In genomic region chr2:155381643-155382331, GRCm38 (mm10) we compare ENCODE assay signal across 8 mouse cellular contexts. TPM values are rescaled to one million over a fixed set of nuclear protein-coding genes. Genes with fewer than 3 reads are reported as not detected.
A peak's percentile ranks its signal among the peaks of the same experiment; 100 is the strongest.
DNase-seq lines count a peak whose midpoint lies in the region; ATAC-seq and TF ChIP-seq lines count a peak whose summit lies in the region.

No protein-coding gene starts in this region.

- in situ Hi-C loops in CH12.LX (cut with MboI; ENCODE audit: low pct_ligation_motif_present, low pct_unique_long_range_greater_than_20kb, low sequenced_read_pairs), result loop anchor here (25.0 kb wide), 1 partner anchor 294 kb away; no protein-coding TSS in a partner anchor

- DNase-seq in CH12.LX (ENCODE audit: extremely low read depth), result peak; percentile 97
- DNase-seq in c-Kit-positive CD71-positive TER-119-negative erythroid progenitor cells, embryonic 14.5 days (ENCODE audit: low read depth), result peak; percentile 90
- peak; percentile 99 for DNase-seq in heart, postnatal 10 days
- peak; percentile 73 for DNase-seq in large intestine, adult 2 months (ENCODE audit: low read depth, low spot score)
- DNase-seq in liver, postnatal 0 days, result peak; percentile 98
- DNase-seq in testis, postnatal 10 days (ENCODE audit: low spot score), result peak; percentile 99

- H3K27ac ChIP-seq in CH12.LX (ENCODE audit: insufficient read depth, low read depth), result peak overlapping the region; percentile 75
- peak overlapping the region; percentile 98 for H3K27ac ChIP-seq in forebrain, embryonic 12.5 days
- peak overlapping the region; percentile 98 for H3K27ac ChIP-seq in liver, postnatal 0 days (ENCODE audit: low read depth)
- peak overlapping the region; percentile 100 for H3K27ac ChIP-seq in neural tube, embryonic 14.5 days (ENCODE audit: low read depth, low read length)

- H3K9me3 ChIP-seq in CH12.LX (replicated peaks; ENCODE audit: low read length), result no peaks in the 10 kb centered on the region
- H3K9me3 ChIP-seq in forebrain, embryonic 12.5 days, result no peaks in the 10 kb centered on the region
- no peaks in the 10 kb centered on the region for H3K9me3 ChIP-seq in liver, postnatal 0 days (ENCODE audit: low read length)
- no peaks in the 10 kb centered on the region for H3K9me3 ChIP-seq in neural tube, embryonic 14.5 days (ENCODE audit: control insufficient read depth, low read length)

- 0% methylated on average over 68 of the region's 68 CpGs for WGBS in forebrain, embryonic 12.5 days
- under 1% methylated on average over 68 of the region's 68 CpGs for WGBS in large intestine, adult 2 months
- under 1% methylated on average over 64 of the region's 68 CpGs for WGBS in liver, postnatal 0 days (ENCODE audit: insufficient replicate concordance)
- WGBS in neural tube, embryonic 14.5 days, result 0% methylated on average over 59 of the region's 68 CpGs

- peak; percentile 69 for TF ChIP-seq POLR2A in CH12.LX (IDR thresholded peaks at IDR 0.05; ENCODE audit: low read depth, low read length)

- peaks cover 0 to 23% of the 10 kb centered on the region in 2 experiments; a peak in 3 of 4 replicates for H3K4me1 ChIP-seq in CH12.LX (ENCODE audit: control insufficient read depth in 1 of 2, insufficient read depth in 2 of 2)
- peaks cover 50% of the 10 kb centered on the region for H3K4me1 ChIP-seq in forebrain, embryonic 12.5 days
- peaks cover 18% of the 10 kb centered on the region for H3K4me1 ChIP-seq in liver, postnatal 0 days (ENCODE audit: insufficient read depth)
- peaks cover 34% of the 10 kb centered on the region for H3K4me1 ChIP-seq in neural tube, embryonic 14.5 days (ENCODE audit: control insufficient read depth, insufficient read depth, low read length)

- peak overlapping the region; percentile 83 for H3K9ac ChIP-seq in CH12.LX (ENCODE audit: insufficient read depth, low read depth)
- H3K9ac ChIP-seq in forebrain, embryonic 12.5 days, result peak overlapping the region; percentile 90
- H3K9ac ChIP-seq in liver, postnatal 0 days (replicated peaks), result peak overlapping the region; percentile 84
- peak overlapping the region; percentile 99 for H3K9ac ChIP-seq in neural tube, embryonic 14.5 days (replicated peaks; ENCODE audit: low read depth, low read length)

- ATAC-seq in forebrain, embryonic 12.5 days (ENCODE audit: low FRiP score), result peak; percentile 94
- ATAC-seq in liver, postnatal 0 days, result peak; percentile 91
- ATAC-seq in neural tube, embryonic 14.5 days (ENCODE audit: low read depth), result peak; percentile 94

- TF ChIP-seq RAD21 in CH12.LX (IDR thresholded peaks at IDR 0.05; ENCODE audit: low read depth, low read length), result no peak

- no peak for TF ChIP-seq CTCF in CH12.LX (conservative IDR thresholded peaks at IDR 0.05 in 1 of 2, IDR thresholded peaks at IDR 0.05 in 1 of 2; ENCODE audit: low read depth in 2 of 2, low read length in 2 of 2)
- no peak for TF ChIP-seq CTCF in liver, postnatal 0 days (IDR thresholded peaks at IDR 0.05; ENCODE audit: low read depth)

- peak overlapping the region; percentile 71 to 91 (median 75) for H3K4me3 ChIP-seq in CH12.LX (replicated peaks in 1 of 3; ENCODE audit: low read depth in 2 of 3, low read length in 2 of 3, poor library complexity in 1 of 3)
- H3K4me3 ChIP-seq in forebrain, embryonic 12.5 days (replicated peaks), result peak overlapping the region; percentile 82
- H3K4me3 ChIP-seq in liver, postnatal 0 days (ENCODE audit: low read depth, low read length), result peak overlapping the region; percentile 83
- H3K4me3 ChIP-seq in neural tube, embryonic 14.5 days (ENCODE audit: low read depth, low read length), result peak overlapping the region; percentile 93

- H3K36me3 ChIP-seq in CH12.LX (replicated peaks in 1 of 2; ENCODE audit: control insufficient read depth in 1 of 2, insufficient read depth in 1 of 2, low read length in 1 of 2), result peaks cover 0 to 12% of the 10 kb centered on the region in 2 experiments
- H3K36me3 ChIP-seq in forebrain, embryonic 12.5 days (replicated peaks), result peaks cover 5% of the 10 kb centered on the region
- H3K36me3 ChIP-seq in liver, postnatal 0 days (replicated peaks; ENCODE audit: insufficient read depth, low read length), result peaks cover 12% of the 10 kb centered on the region; the same call in 1 of the 2 replicates
- H3K36me3 ChIP-seq in neural tube, embryonic 14.5 days (ENCODE audit: control insufficient read depth, insufficient read depth, low read length), result peaks cover 9% of the 10 kb centered on the region; the same call in 1 of the 2 replicates

- dilution Hi-C loops in CH12.LX (cut with MboI; ENCODE audit: extremely low pct_ligation_motif_present, extremely low pct_unique_long_range_greater_than_20kb, low sequenced_read_pairs), result no loop called here

- peak overlapping the region; percentile 98 for H3K4me2 ChIP-seq in CH12.LX (ENCODE audit: insufficient read depth, low read depth, poor library complexity, severe bottlenecking)
- peak overlapping the region; percentile 78 for H3K4me2 ChIP-seq in forebrain, embryonic 12.5 days
- peak overlapping the region; percentile 95 for H3K4me2 ChIP-seq in liver, postnatal 0 days (ENCODE audit: low read depth, low read length)
- H3K4me2 ChIP-seq in neural tube, embryonic 14.5 days (ENCODE audit: low read depth, low read length), result peak overlapping the region; percentile 81

- intact Hi-C loops in heart, postnatal 10 days (cut with DNase I), result loop anchor here (1.0 to 10.0 kb wide), 3 partner anchors 24 to 297 kb away; partner anchors contain the start of genes Map1lc3a and Pigu

- no peaks in the 10 kb centered on the region for H3K79me2 ChIP-seq in CH12.LX (replicated peaks; ENCODE audit: control insufficient read depth, extremely low read depth, insufficient read depth, poor library complexity, severe bottlenecking)

- H3K27me3 ChIP-seq in CH12.LX (replicated peaks), result peaks cover 23% of the 10 kb centered on the region
- H3K27me3 ChIP-seq in forebrain, embryonic 12.5 days, result peaks cover 24% of the 10 kb centered on the region
- no peaks in the 10 kb centered on the region for H3K27me3 ChIP-seq in liver, postnatal 0 days (ENCODE audit: insufficient read depth, low read length)
- H3K27me3 ChIP-seq in neural tube, embryonic 14.5 days (ENCODE audit: control insufficient read depth, insufficient read depth, low read length), result no peaks in the 10 kb centered on the region

- TF ChIP-seq EP300 in CH12.LX (IDR thresholded peaks at IDR 0.05; ENCODE audit: low read length), result no peak
- no peak for TF ChIP-seq EP300 in liver, postnatal 0 days (IDR thresholded peaks at IDR 0.05; ENCODE audit: low read depth)

TF ChIP-seq in CH12.LX, 34 proteins besides CTCF, POLR2A, EP300 and RAD21 (continues in another document):
- TF ChIP-seq GABPA (IDR thresholded peaks at IDR 0.05; ENCODE audit: insufficient replicate concordance, low read depth, low read length) (no peak), JUND (conservative IDR thresholded peaks at IDR 0.05; ENCODE audit: low read depth, low read length) (no peak), ZNF384 (IDR thresholded peaks at IDR 0.05; ENCODE audit: low read depth, low read length) (no peak), MAFK (IDR thresholded peaks at IDR 0.05; ENCODE audit: insufficient replicate concordance, low read length) (no peak), TBP (conservative IDR thresholded peaks at IDR 0.05; ENCODE audit: low read depth, low read length) (0 out of 2 replicates have a peak, but pooled peaks have one; percentile 49), PAX5 (IDR thresholded peaks at IDR 0.05; ENCODE audit: low read length) (no peak), SIN3A (IDR thresholded peaks at IDR 0.05; ENCODE audit: low read length) (peak; percentile 94), ELF1 (IDR thresholded peaks at IDR 0.05; ENCODE audit: low read depth, low read length) (peak; percentile 28), MAZ (IDR thresholded peaks at IDR 0.05; ENCODE audit: low read depth, low read length) (no peak), USF1 (IDR thresholded peaks at IDR 0.05; ENCODE audit: low read depth, low read length) (no peak), JUN (IDR thresholded peaks at IDR 0.05; ENCODE audit: insufficient read depth, low read depth, low read length) (no peak), BHLHE40 (IDR thresholded peaks at IDR 0.05; ENCODE audit: low read depth, low read length) (no peak), SMC3 (IDR thresholded peaks at IDR 0.05; ENCODE audit: low read depth, low read length) (no peak), IRF4 (IDR thresholded peaks at IDR 0.05; ENCODE audit: low read depth, low read length) (no peak), HCFC1 (IDR thresholded peaks at IDR 0.05; ENCODE audit: low read depth, low read length) (peak; percentile 21; the same call in 1 of the 2 replicates), CHD2 (IDR thresholded peaks at IDR 0.05; ENCODE audit: low read length) (peak; percentile 12; the same call in 1 of the 2 replicates), USF2 (conservative IDR thresholded peaks at IDR 0.05; ENCODE audit: low read depth, low read length) (no peak), POLR2AphosphoS2 (IDR thresholded peaks at IDR 0.05; ENCODE audit: low read depth, low read length) (no peak), MXI1 (IDR thresholded peaks at IDR 0.05; ENCODE audit: low read depth, low read length) (peak; percentile 67), RCOR1 (conservative IDR thresholded peaks at IDR 0.05; ENCODE audit: low read depth, low read length) (no peak), UBTF (IDR thresholded peaks at IDR 0.05; ENCODE audit: low read depth, low read length) (no peak), MYC (IDR thresholded peaks at IDR 0.05; ENCODE audit: low read depth, low read length) (no peak)

RNA-seq across cellular contexts. Expression of gene Trp53inp2, which starts 0.9 kb away (rescaled TPM):
- total RNA-seq in CH12.LX (2012; rRNA removed), result 2.9 and 3.9 TPM in 2 replicates
- total RNA-seq in CH12.LX (2014; rRNA removed), result 1.9 and 2.4 TPM in 2 replicates
- 6.4 and 6.9 TPM in 2 replicates for polyA plus RNA-seq in CH12.LX (2012; ENCODE audit: insufficient read length, low read depth)
- polyA plus RNA-seq in forebrain, embryonic 12.5 days (2016; fragmentation: Nextera tagmentation; extraction: Ambion mirVana), result 79.5 and 95.0 TPM in 2 replicates
- total RNA-seq in heart, postnatal 10 days (2021), result 100 to 1,000 TPM; 574 to 575 TPM
- 59.2 and 83.3 TPM in 2 replicates for polyA plus RNA-seq in large intestine, adult 2 months (2012; rRNA removed)
- polyA plus RNA-seq in liver, postnatal 0 days (2015; fragmentation: Nextera tagmentation; extraction: Ambion mirVana), result 28.0 and 29.5 TPM in 2 replicates
- 79.4 and 102 TPM in 2 replicates for polyA plus RNA-seq in neural tube, embryonic 14.5 days (2014; fragmentation: Nextera tagmentation; extraction: Ambion mirVana)

RNA-seq across cellular contexts. Expression of gene Pigu, which starts 24.6 kb away (rescaled TPM):
- total RNA-seq in CH12.LX (2012; rRNA removed), result 26.5 and 29.0 TPM in 2 replicates
- 32.1 and 39.1 TPM in 2 replicates for total RNA-seq in CH12.LX (2014; rRNA removed)
- polyA plus RNA-seq in CH12.LX (2012; ENCODE audit: insufficient read length, low read depth), result 52.6 and 57.3 TPM in 2 replicates
- polyA plus RNA-seq in forebrain, embryonic 12.5 days (2016; fragmentation: Nextera tagmentation; extraction: Ambion mirVana), result 46.9 and 47.6 TPM in 2 replicates
- 10 to 100 TPM; 36.1 to 38.3 TPM for total RNA-seq in heart, postnatal 10 days (2021)
- polyA plus RNA-seq in large intestine, adult 2 months (2012; rRNA removed), result 41.5 and 42.2 TPM in 2 replicates
- polyA plus RNA-seq in liver, postnatal 0 days (2015; fragmentation: Nextera tagmentation; extraction: Ambion mirVana), result 15.3 and 15.9 TPM in 2 replicates
- 61.2 and 68.2 TPM in 2 replicates for polyA plus RNA-seq in neural tube, embryonic 14.5 days (2014; fragmentation: Nextera tagmentation; extraction: Ambion mirVana)

Comparison
In these comparisons a context has a peak if more than half of its experiments do, and no peak if none do; other contexts are left out.
1. Peak in every context shown above with its lines: DNase-seq, ATAC-seq, H3K4me3 ChIP-seq and H3K27ac ChIP-seq.